Mouse (Mus musculus) limb, embryonic 10.5 days (tissue): ENCODE data around the gene Tns2. TPM values are rescaled to one million over a fixed set of nuclear protein-coding genes. Genes with fewer than 3 reads are reported as not detected.

Source experiments
- DNase-seq: peaks from one replicate; pipeline ENCODE4 v3.0.0-alpha.2; 2017; ENCODE audit warnings: low spot score
- H3K27ac ChIP-seq: fragments of 300-500 bp; sonication (generic); 2 replicates; pipeline ENCODE4 v1.5.1; 2016; ENCODE audit warnings: mild to moderate bottlenecking
- H3K27me3 ChIP-seq: fragments of 300-500 bp; sonication (generic); 2 replicates; pipeline ENCODE4 v1.6.1; 2016; ENCODE audit warnings: low read depth, mild to moderate bottlenecking; ENCODE audit not compliant: poor library complexity, severe bottlenecking
- H3K36me3 ChIP-seq: fragments of 300-500 bp; sonication (generic); 2 replicates; pipeline ENCODE4 v1.6.1; 2016; ENCODE audit warnings: mild to moderate bottlenecking, moderate library complexity
- H3K4me1 ChIP-seq: fragments of 300-500 bp; sonication (generic); 2 replicates; pipeline ENCODE4 v1.6.1; 2016
- H3K4me3 ChIP-seq: fragments of 300-500 bp; sonication (generic); 2 replicates; pipeline ENCODE4 v1.5.1; 2016; ENCODE audit warnings: mild to moderate bottlenecking, moderate library complexity
- H3K9me3 ChIP-seq: fragments of 300-500 bp; sonication (generic); replicated peaks from 2 replicates; pipeline ENCODE4 v1.6.1; 2016; ENCODE audit warnings: mild to moderate bottlenecking
- WGBS: fragments of 180-500 bp; shearing (Covaris S2); methylation state at CpG from one replicate; pipeline ENCODE4 v1.1.7; 2016; 5-methylcytosine and 5-hydroxymethylcytosine counted together
- polyA plus RNA-seq: library from polyadenylated mRNA; unstranded; fragments of >200 nt; fragmentation: Nextera tagmentation; extraction: Ambion mirVana; gene quantifications from 2 replicates; pipeline ENCODE4 v1.2.1, GENCODE M21; 2016

Tns2 gene
- polyA plus RNA-seq, 1 experiment from 2014 or later = 13.0 TPM

DNA sequence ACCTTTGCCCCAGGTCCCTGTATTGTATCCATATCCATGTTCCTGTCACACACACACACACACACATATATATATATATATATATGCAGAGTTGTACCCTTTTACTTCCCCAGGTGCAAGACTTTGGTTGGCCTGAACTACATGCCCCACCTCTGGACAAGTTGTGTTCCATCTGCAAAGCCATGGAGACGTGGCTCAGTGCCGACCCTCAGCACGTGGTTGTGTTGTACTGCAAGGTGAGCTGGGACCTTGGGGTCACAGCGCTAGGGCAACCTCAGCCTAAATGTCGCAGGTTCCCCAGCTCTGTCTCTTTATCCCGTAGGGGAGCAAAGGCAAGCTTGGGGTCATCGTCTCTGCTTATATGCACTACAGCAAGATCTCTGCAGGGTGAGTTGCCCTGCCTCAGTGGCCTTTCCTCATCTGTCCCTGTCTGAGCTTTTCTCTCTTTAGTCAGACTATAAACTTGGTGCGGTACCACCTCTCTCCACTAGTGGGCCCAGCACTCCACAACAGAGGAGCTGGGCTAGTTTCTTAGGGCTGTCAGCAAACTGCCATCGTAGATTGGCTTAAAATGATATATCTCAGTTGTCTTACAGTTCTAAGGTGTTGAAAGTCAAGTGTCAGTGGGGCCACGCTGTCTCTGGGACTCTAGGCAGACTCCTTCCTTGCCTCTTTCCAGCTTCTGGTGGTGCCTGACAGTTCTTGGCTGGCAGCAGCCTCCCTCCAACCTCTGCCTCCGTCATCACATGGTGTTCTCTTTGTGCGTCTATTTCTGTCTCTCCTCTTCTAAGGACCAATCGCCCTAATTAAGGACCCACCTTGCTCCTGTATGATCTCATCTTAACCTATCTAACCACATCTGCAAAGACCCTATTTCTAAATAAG lies 7.7 kb downstream of the Tns2 start:
- 43% methylated on average over 13 of the region's 13 CpGs for WGBS
- Histone ChIP-seq H3K9me3 (no peaks in the 10 kb centered on the region), H3K36me3 (peaks cover 57% of the 10 kb centered on the region), H3K4me1 (peaks cover 67% of the 10 kb centered on the region), H3K27me3 (peaks cover 22% of the 10 kb centered on the region), H3K4me3 (no peak overlapping the region), H3K27ac (no peak overlapping the region)
- peak; percentile 75 for DNase-seq

GRCm38 (mm10) chr15:102108651-102109525 lies 8.7 kb downstream of the Tns2 start:
- DNase-seq = peak; percentile 64
- Histone ChIP-seq H3K4me1 (peaks cover 64% of the 10 kb centered on the region), H3K9me3 (no peaks in the 10 kb centered on the region), H3K27ac (no peak overlapping the region), H3K4me3 (no peak overlapping the region), H3K27me3 (peaks cover 22% of the 10 kb centered on the region), H3K36me3 (peaks cover 66% of the 10 kb centered on the region)
- WGBS = 51% methylated on average over 18 of the region's 18 CpGs

GRCm38 (mm10) chr15:102110271-102110670 lies 10.1 kb downstream of the Tns2 start:
- no peak overlapping the region for H3K27ac ChIP-seq
- no peak for DNase-seq
- H3K9me3 ChIP-seq = no peaks in the 10 kb centered on the region
- peaks cover 78% of the 10 kb centered on the region for H3K36me3 ChIP-seq
- no peak overlapping the region for H3K4me3 ChIP-seq
- H3K4me1 ChIP-seq = peaks cover 50% of the 10 kb centered on the region
- WGBS = 90% methylated on average over 7 of the region's 7 CpGs
- peaks cover 22% of the 10 kb centered on the region for H3K27me3 ChIP-seq

- no peaks in the 10 kb centered on the region for H3K9me3 ChIP-seq
- H3K36me3 ChIP-seq = peaks cover 79% of the 10 kb centered on the region
- 82% methylated on average over 29 of the region's 29 CpGs for WGBS
- H3K27ac ChIP-seq = no peak overlapping the region
- H3K27me3 ChIP-seq = peaks cover 15% of the 10 kb centered on the region
- no peak overlapping the region for H3K4me3 ChIP-seq
- H3K4me1 ChIP-seq = peaks cover 44% of the 10 kb centered on the region
- DNase-seq = no peak
These were observed 10.7 kb downstream of the Tns2 start for GRCm38 (mm10) chr15:102110701-102111494.

- Histone ChIP-seq H3K27ac (no peak overlapping the region), H3K9me3 (no peaks in the 10 kb centered on the region), H3K4me1 (peaks cover 38% of the 10 kb centered on the region), H3K36me3 (peaks cover 82% of the 10 kb centered on the region), H3K4me3 (no peak overlapping the region), H3K27me3 (peaks cover 10% of the 10 kb centered on the region)
- WGBS = 89% methylated on average over 11 of the region's 11 CpGs
- no peak for DNase-seq
These were observed 11.2 kb downstream of the Tns2 start for GRCm38 (mm10) chr15:102111495-102111829.

GRCm38 (mm10) chr15:102112181-102112580 lies 12.0 kb downstream of the Tns2 start:
- Histone ChIP-seq H3K9me3 (no peaks in the 10 kb centered on the region), H3K36me3 (peaks cover 89% of the 10 kb centered on the region), H3K27ac (no peak overlapping the region), H3K27me3 (peaks cover 3% of the 10 kb centered on the region; the same call in 1 of the 2 replicates), H3K4me1 (peaks cover 31% of the 10 kb centered on the region), H3K4me3 (no peak overlapping the region)
- WGBS = 87% methylated on average over 6 of the region's 6 CpGs
- no peak for DNase-seq

GRCm38 (mm10) chr15:102112827-102113226 lies 12.6 kb downstream of the Tns2 start:
- no peaks in the 10 kb centered on the region for H3K27me3 ChIP-seq
- no peak overlapping the region for H3K4me3 ChIP-seq
- WGBS = 77% methylated on average over 8 of the region's 8 CpGs
- H3K36me3 ChIP-seq = peaks cover 95% of the 10 kb centered on the region
- no peaks in the 10 kb centered on the region for H3K9me3 ChIP-seq
- H3K4me1 ChIP-seq = peaks cover 26% of the 10 kb centered on the region
- no peak for DNase-seq
- H3K27ac ChIP-seq = 0 out of 2 replicates have a peak overlapping the region, but pooled peaks have one; percentile 25

- H3K4me3 ChIP-seq = no peak overlapping the region
- 90% methylated on average over 4 of the region's 4 CpGs for WGBS
- no peak for DNase-seq
- no peaks in the 10 kb centered on the region for H3K9me3 ChIP-seq
- no peak overlapping the region for H3K27ac ChIP-seq
- no peaks in the 10 kb centered on the region for H3K27me3 ChIP-seq
- peaks cover 100% of the 10 kb centered on the region for H3K36me3 ChIP-seq
- peaks cover 25% of the 10 kb centered on the region for H3K4me1 ChIP-seq
These were observed 13.5 kb downstream of the Tns2 start for GRCm38 (mm10) chr15:102113674-102114073.

- no peaks in the 10 kb centered on the region for H3K27me3 ChIP-seq
- no peak for DNase-seq
- H3K4me3 ChIP-seq = no peak overlapping the region
- WGBS = 84% methylated on average over 7 of the region's 7 CpGs
- H3K4me1 ChIP-seq = peaks cover 16% of the 10 kb centered on the region
- H3K36me3 ChIP-seq = peaks cover 99% of the 10 kb centered on the region
- H3K9me3 ChIP-seq = no peaks in the 10 kb centered on the region
- no peak overlapping the region for H3K27ac ChIP-seq
These were observed 14.5 kb downstream of the Tns2 start for GRCm38 (mm10) chr15:102114651-102115260.

DNA sequence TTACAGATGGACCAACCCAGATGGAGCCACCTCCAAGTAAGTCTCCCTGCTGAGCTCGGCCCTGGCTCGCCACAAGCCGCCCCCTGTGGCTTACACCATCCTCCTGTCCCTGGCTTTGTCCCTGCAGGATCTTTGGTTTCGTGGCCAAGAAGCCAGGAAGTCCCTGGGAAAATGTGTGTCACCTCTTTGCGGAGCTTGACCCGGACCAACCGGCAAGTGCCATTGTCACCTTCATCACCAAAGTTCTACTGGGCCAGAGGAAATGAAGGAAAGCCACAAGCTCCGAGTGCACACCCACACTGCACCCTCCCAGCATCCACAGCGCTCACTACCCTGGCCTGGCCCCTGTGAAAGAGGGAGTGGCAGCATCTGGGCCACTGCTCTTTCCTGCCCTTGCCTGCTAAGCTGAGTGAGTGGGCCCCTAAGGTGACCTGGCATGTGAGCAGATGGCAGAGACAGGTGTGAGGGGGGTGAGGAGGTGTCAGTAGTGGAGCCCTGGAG lies 15.6 kb downstream of the Tns2 start:
- peaks cover 99% of the 10 kb centered on the region for H3K36me3 ChIP-seq
- DNase-seq = no peak
- 72% methylated on average over 9 of the region's 9 CpGs for WGBS
- H3K4me3 ChIP-seq = no peak overlapping the region
- no peaks in the 10 kb centered on the region for H3K9me3 ChIP-seq
- no peak overlapping the region for H3K27ac ChIP-seq
- peaks cover 15% of the 10 kb centered on the region for H3K4me1 ChIP-seq
- H3K27me3 ChIP-seq = no peaks in the 10 kb centered on the region

DNA sequence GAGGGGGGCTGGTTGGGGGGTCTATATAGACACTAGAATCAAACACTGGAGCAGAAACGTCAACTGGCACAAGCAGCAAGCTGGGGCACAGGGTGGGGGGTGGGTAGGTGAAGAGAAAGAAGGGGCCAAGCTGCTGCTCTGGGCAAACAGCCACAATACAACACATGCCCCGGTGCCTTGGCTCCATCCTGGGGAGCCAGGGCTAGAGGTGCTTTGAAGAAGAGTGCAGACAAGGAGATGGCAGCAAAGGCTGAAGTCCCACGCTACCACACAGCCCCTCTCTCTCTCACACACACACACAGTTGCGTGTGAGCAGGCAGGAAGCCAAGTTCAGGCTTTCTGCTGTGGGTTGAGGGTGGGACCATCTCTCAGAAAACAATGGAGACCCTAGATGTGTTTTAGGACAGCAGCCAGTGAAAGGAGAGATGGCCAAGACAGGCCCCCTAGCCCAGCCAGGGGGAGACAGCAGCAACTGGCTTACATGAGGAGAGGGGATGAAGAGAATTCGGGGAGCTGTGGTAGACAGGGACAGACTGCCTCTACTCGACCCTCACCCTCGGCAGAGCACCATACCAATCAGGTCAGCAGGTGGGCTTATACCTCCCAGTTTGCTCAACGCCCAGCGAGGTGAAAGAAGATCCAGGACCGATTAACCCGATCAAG lies 16.7 kb downstream of the Tns2 start:
- WGBS = 85% methylated on average over 11 of the region's 11 CpGs
- H3K27me3 ChIP-seq = no peaks in the 10 kb centered on the region
- peaks cover 13% of the 10 kb centered on the region for H3K4me1 ChIP-seq
- no peak for DNase-seq
- no peaks in the 10 kb centered on the region for H3K9me3 ChIP-seq
- H3K27ac ChIP-seq = peak overlapping the region; percentile 33
- peaks cover 99% of the 10 kb centered on the region for H3K36me3 ChIP-seq
- H3K4me3 ChIP-seq = no peak overlapping the region
